26 mouse cellular contexts compared by ENCODE assay signal in the genomic region with DNA sequence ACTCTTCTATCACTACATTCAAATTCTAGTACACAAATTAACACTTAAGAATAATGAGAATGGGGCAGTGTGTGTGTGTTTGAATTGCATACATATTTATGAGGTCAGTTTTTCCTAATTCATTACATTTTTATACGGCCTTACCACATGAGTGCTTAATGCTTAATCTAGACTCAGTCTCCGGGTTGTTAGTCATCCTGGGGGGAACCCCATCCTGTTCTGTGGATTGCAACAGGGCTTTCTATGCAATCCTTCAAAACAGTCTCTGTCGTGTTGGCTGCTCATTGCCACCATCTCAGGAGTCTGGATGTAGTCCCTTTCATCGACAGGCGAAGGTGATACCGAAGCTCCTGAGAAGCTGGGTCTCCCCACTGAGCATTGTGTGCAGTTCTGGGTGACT.
DNase-seq lines count a peak whose midpoint lies in the region; ATAC-seq and TF ChIP-seq lines count a peak whose summit lies in the region.
"Had no signal": no experiment of that assay in that cellular context is flagged by ENCODE, and none has a peak within 500 bp of the region (broad histone marks: within the 10 kb centered on the region; RNA-seq: fewer than 3 reads in every experiment).

No protein-coding gene starts in this region.

- H3K79me2 ChIP-seq in myocyte (ENCODE audit: control insufficient read depth, insufficient read depth): no peaks in the 10 kb centered on the region

- TF ChIP-seq POLR2A in myocyte (IDR thresholded peaks at IDR 0.05; ENCODE audit: insufficient read length, low read depth): no peak

- H3K4me3 ChIP-seq in myocyte: no peak overlapping the region
- H3K4me3 ChIP-seq: embryonic facial prominence, embryonic 13.5 days; embryonic facial prominence, embryonic 15.5 days; forebrain, embryonic 13.5 days; forebrain, embryonic 15.5 days had no signal

- peak; percentile 27 for DNase-seq in heart, adult 11 months
- no peak for DNase-seq in heart, postnatal 10 days
- peak; percentile 32 for DNase-seq in NIH3T3 (ENCODE audit: low read depth)
- no peak for DNase-seq in frontal cortex, postnatal 10 days (ENCODE audit: low spot score in 2 of 2)
- DNase-seq in thymus, postnatal 0 days (ENCODE audit: low spot score): no peak
- DNase-seq in left cerebral cortex, postnatal 10 days (ENCODE audit: extremely low spot score in 1 of 2, low spot score in 2 of 2): no peak
- DNase-seq: adrenal gland, adult 2 months; adrenal gland, postnatal 10 days; adrenal gland, postnatal 25 days; cerebellum, adult 11 months; cerebellum, adult 18-20 months; cerebellum, adult 8-10 months; cerebellum, adult 9-11 months; cerebellum, postnatal 14 days; cerebellum, postnatal 36 days; embryo, embryonic 11 days; forebrain, postnatal 0 days had no signal

- no peaks in the 10 kb centered on the region for H3K36me3 ChIP-seq in myocyte (ENCODE audit: control insufficient read depth, insufficient read depth)
- H3K36me3 ChIP-seq: forebrain, embryonic 15.5 days; G1E had no signal

- H3K27me3 ChIP-seq in myocyte (ENCODE audit: control insufficient read depth, insufficient read depth, insufficient read length): no peaks in the 10 kb centered on the region
- H3K27me3 ChIP-seq: CH12.LX; embryonic facial prominence, embryonic 13.5 days; embryonic facial prominence, embryonic 15.5 days; forebrain, embryonic 13.5 days; forebrain, embryonic 15.5 days had no signal

- H3ac ChIP-seq in myocyte (ENCODE audit: control insufficient read depth, insufficient read length): no peak overlapping the region

- peak; percentile 47 for ATAC-seq in granulocyte monocyte progenitor cell, adult 5-6 weeks (replicated peaks; ENCODE audit: poor library complexity, severe bottlenecking)
- ATAC-seq: CD4-positive, CD25-positive, alpha-beta regulatory T cell, adult 4 months; forebrain, embryonic 13.5 days; forebrain, embryonic 15.5 days; forebrain, postnatal 0 days had no signal

- no peak overlapping the region for H3K4me2 ChIP-seq in myocyte (ENCODE audit: low read depth)
- H3K4me2 ChIP-seq: embryonic facial prominence, embryonic 13.5 days; embryonic facial prominence, embryonic 15.5 days; forebrain, embryonic 13.5 days; forebrain, embryonic 15.5 days had no signal

- intact Hi-C loops in heart, postnatal 10 days (cut with DNase I): no loop called here
- intact Hi-C loops in left cerebral cortex, postnatal 10 days (cut with DNase I): no loop called here

TF ChIP-seq in myocyte, 11 proteins besides CTCF, POLR2A, EP300 and RAD21:
- 0 out of 2 replicates have a peak, but pooled peaks have one; percentile 8 for TF ChIP-seq CEBPB (IDR thresholded peaks at IDR 0.05; ENCODE audit: insufficient read depth, poor library complexity, severe bottlenecking)
- TF ChIP-seq TCF12 (IDR thresholded peaks at IDR 0.05; ENCODE audit: insufficient read depth, poor library complexity, severe bottlenecking): no peak

Comparison
In these comparisons a context has a peak if more than half of its experiments do, and no peak if none do; other contexts are left out.
1. DNase-seq: peak in heart, adult 11 months (single experiment) and NIH3T3 (single experiment); none in heart, postnatal 10 days (0 of 2), frontal cortex, postnatal 10 days (0 of 2), thymus, postnatal 0 days (single experiment) and left cerebral cortex, postnatal 10 days (0 of 2).